In the genomic region with DNA sequence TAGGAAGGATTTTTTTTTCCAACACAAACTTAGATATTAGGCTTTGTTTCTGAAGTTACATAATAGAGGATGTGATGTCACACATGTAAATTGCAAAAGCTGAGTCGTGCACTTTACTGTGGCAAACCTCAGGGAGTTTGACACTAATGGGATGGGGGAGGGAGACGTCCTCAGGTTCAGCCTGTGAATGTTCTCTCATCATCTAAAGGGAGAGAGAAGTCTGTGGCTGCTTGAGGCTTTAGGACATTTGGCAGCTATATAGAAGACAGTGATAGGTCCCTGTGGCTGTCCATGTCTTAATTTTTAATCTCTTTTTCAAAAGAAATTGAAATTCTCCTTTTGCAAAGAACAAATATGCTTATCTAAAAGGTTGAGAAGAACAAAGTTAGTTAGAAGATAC, we compare ENCODE assay signal across 30 mouse cellular contexts. TPM values are rescaled to one million over a fixed set of nuclear protein-coding genes. Genes with fewer than 3 reads are reported as not detected.
DNase-seq lines count a peak whose midpoint lies in the region; ATAC-seq and TF ChIP-seq lines count a peak whose summit lies in the region.
"Had no signal": no experiment of that assay in that cellular context is flagged by ENCODE, and none has a peak within 500 bp of the region (broad histone marks: within the 10 kb centered on the region; RNA-seq: fewer than 3 reads in every experiment).

No protein-coding gene starts in this region.

- WGBS in liver, adult 2 months = 0% methylated on average over 2 of the region's 2 CpGs

- H3K4me1 ChIP-seq in liver, adult 2 months (ENCODE audit: control insufficient read depth, insufficient read depth, low read length) = no peaks in the 10 kb centered on the region; the same call in 1 of the 2 replicates

- peak; percentile 17 for DNase-seq in CD4-positive, CD25-positive, alpha-beta regulatory T cell, adult 2 months (ENCODE audit: low read depth, low spot score)
- DNase-seq in liver, adult 2 months (ENCODE audit: extremely low read depth, low read depth, low spot score) = peak; percentile 36
- DNase-seq in liver = no peak
- DNase-seq in retina, postnatal 1 day = peak; percentile 10
- no peak for DNase-seq in retina, embryonic 14.5 days (ENCODE audit: low spot score)
- no peak for DNase-seq in spleen, postnatal 4 days (ENCODE audit: low spot score in 2 of 2)
- DNase-seq: adrenal gland, adult 8-10 months; cerebellum, adult 9-10 months; cerebellum, postnatal 36 days; embryo, embryonic 11 days; gastrocnemius, adult 2 months; gastrocnemius, postnatal 36 days; kidney, postnatal 25 days; left cerebral cortex, postnatal 4 days; right cerebral cortex, postnatal 25 days; thymus, postnatal 14 days had no signal

- H3K36me3 ChIP-seq in liver, adult 2 months (ENCODE audit: control insufficient read depth, insufficient read depth, low read length) = no peaks in the 10 kb centered on the region
- H3K36me3 ChIP-seq: embryonic facial prominence, embryonic 13.5 days; heart, embryonic 10.5 days; heart, embryonic 15.5 days; hindbrain, embryonic 13.5 days; lung, embryonic 15.5 days; midbrain, embryonic 10.5 days; neural tube, embryonic 13.5 days had no signal

- H3K4me3 ChIP-seq in liver, adult 2 months (ENCODE audit: insufficient read depth, low read depth, low read length) = no peak overlapping the region
- H3K4me3 ChIP-seq: embryonic facial prominence, embryonic 13.5 days; erythroblast, embryonic 14.5 days; gastrocnemius, adult 2 months; heart, embryonic 10.5 days; heart, embryonic 15.5 days; hindbrain, embryonic 13.5 days; lung, embryonic 15.5 days; midbrain, embryonic 10.5 days; neural tube, embryonic 13.5 days had no signal

- ATAC-seq in CD4-positive, CD25-positive, alpha-beta regulatory T cell, adult 4 months = no peak
- peak; percentile 40 for ATAC-seq in megakaryocyte progenitor cell, adult 5-6 weeks (replicated peaks; ENCODE audit: poor library complexity)
- ATAC-seq: activated CD4-positive, CD25-positive, alpha-beta regulatory T cell, adult 4 months; forebrain, embryonic 16.5 days; intestine, postnatal 0 days had no signal

- H3K27me3 ChIP-seq in liver, adult 2 months (ENCODE audit: control insufficient read depth, insufficient read depth, low read length) = no peaks in the 10 kb centered on the region
- H3K27me3 ChIP-seq: heart, embryonic 15.5 days had no signal

- no peaks in the 10 kb centered on the region for H3K79me2 ChIP-seq in liver, adult 2 months (ENCODE audit: control insufficient read depth, insufficient read depth, low read length)

- TF ChIP-seq POLR2A in liver, adult 2 months (IDR thresholded peaks at IDR 0.05; ENCODE audit: extremely low read depth, insufficient read depth, low read length) = no peak

- no peak for TF ChIP-seq CTCF in liver, adult 2 months (IDR thresholded peaks at IDR 0.05; ENCODE audit: low read depth, low read length)

- H3K9ac ChIP-seq in liver, adult 2 months (ENCODE audit: low read depth, low read length) = no peak overlapping the region
- H3K9ac ChIP-seq: embryonic facial prominence, embryonic 13.5 days; heart, embryonic 15.5 days; hindbrain, embryonic 13.5 days; liver, embryonic 14.5 days; lung, embryonic 15.5 days; neural tube, embryonic 13.5 days had no signal

- H3K27ac ChIP-seq in liver, adult 2 months (replicated peaks; ENCODE audit: insufficient read depth, low read depth, low read length) = no peak overlapping the region
- H3K27ac ChIP-seq: embryonic facial prominence, embryonic 13.5 days; gastrocnemius, adult 2 months; heart, embryonic 10.5 days; heart, embryonic 15.5 days; hindbrain, embryonic 13.5 days; liver, embryonic 14.5 days; lung, embryonic 15.5 days; midbrain, embryonic 10.5 days; neural tube, embryonic 13.5 days had no signal

RNA-seq across cellular contexts. Expression of gene Nr3c2, which starts 2.2 kb away (rescaled TPM):
- polyA plus RNA-seq in CD4-positive, CD25-positive, alpha-beta regulatory T cell, adult 4 months (2017; shearing (Covaris generic)) = 1 to 10 TPM; 6.6 to 9.7 TPM
- 14.8 and 16.7 TPM in 2 replicates for total RNA-seq in liver, adult 2 months (2014; rRNA removed)
- 3.2 and 4.7 TPM in 2 replicates for polyA plus RNA-seq in liver, adult 2 months (2012; rRNA removed)
- total RNA-seq in megakaryocyte progenitor cell, adult 5-6 weeks (2015) = 0.34 and 1.3 TPM in 2 replicates
- total RNA-seq in megakaryocyte progenitor cell, adult 5-6 weeks (2017) = 0.29 and 0.37 TPM in 2 replicates
- polyA plus RNA-seq: erythroblast, embryonic 14.5 days had no signal

Comparison
In these comparisons a context has a peak if more than half of its experiments do, and no peak if none do; other contexts are left out.
1. DNase-seq: peak in CD4-positive, CD25-positive, alpha-beta regulatory T cell, adult 2 months (single experiment), liver, adult 2 months (single experiment) and retina, postnatal 1 day (single experiment); none in liver (single experiment), retina, embryonic 14.5 days (single experiment) and spleen, postnatal 4 days (0 of 2).